Mouse (Mus musculus): ENCODE measurements at regions not wholly inside any gene's neighbourhood (a gene's known extent, or its start where the extent isn't known, plus 50 kb on each side); places are given as distances from the start of the nearest gene placed in this dataset.

GRCm38 (mm10) chr13:38815002-38815707, 145.5 kb downstream of the Slc35b3 start:
- no peaks in the 10 kb centered on the region for H3K9me3 ChIP-seq
- H3K27ac ChIP-seq (replicated peaks) = peak overlapping the region; percentile 23; the same call in 1 of the 2 replicates
- no peak overlapping the region; the same call in 1 of the 2 replicates for H3K9ac ChIP-seq
- 63% methylated on average over 19 of the region's 19 CpGs for WGBS
- peaks cover 8% of the 10 kb centered on the region for H3K4me1 ChIP-seq (replicated peaks)
- ATAC-seq (ENCODE audit: low read depth) = peak; percentile 83
- no peaks in the 10 kb centered on the region for H3K36me3 ChIP-seq
- no peak overlapping the region for H3K4me2 ChIP-seq
- no peaks in the 10 kb centered on the region for H3K27me3 ChIP-seq
- H3K4me3 ChIP-seq = no peak overlapping the region

GRCm38 (mm10) chr13:38798514-38798913, 139.7 kb upstream of the Eef1e1 start:
- Histone ChIP-seq H3K9me3 (no peaks in the 10 kb centered on the region), H3K4me3 (no peak overlapping the region), H3K4me1 (replicated peaks) (no peaks in the 10 kb centered on the region), H3K27ac (replicated peaks) (no peak overlapping the region), H3K36me3 (no peaks in the 10 kb centered on the region), H3K27me3 (peaks cover 4% of the 10 kb centered on the region; the same call in 1 of the 2 replicates), H3K9ac (no peak overlapping the region), H3K4me2 (peak overlapping the region; percentile 31)
- WGBS = 46% methylated on average over 11 of the region's 11 CpGs
- ATAC-seq (ENCODE audit: low read depth) = no peak

GRCm38 (mm10) chr13:38793456-38793855, 134.6 kb upstream of the Eef1e1 start:
- 52% methylated on average over 7 of the region's 7 CpGs for WGBS
- Histone ChIP-seq H3K36me3 (no peaks in the 10 kb centered on the region), H3K27ac (replicated peaks) (no peak overlapping the region), H3K27me3 (no peaks in the 10 kb centered on the region; the same call in 1 of the 2 replicates), H3K4me3 (no peak overlapping the region), H3K9me3 (no peaks in the 10 kb centered on the region), H3K9ac (no peak overlapping the region), H3K4me2 (no peak overlapping the region), H3K4me1 (replicated peaks) (no peaks in the 10 kb centered on the region)
- ATAC-seq (ENCODE audit: low read depth) = no peak

- no peak for ATAC-seq (ENCODE audit: low read depth)
- H3K36me3 ChIP-seq = no peaks in the 10 kb centered on the region
- H3K9me3 ChIP-seq = no peaks in the 10 kb centered on the region
- H3K4me2 ChIP-seq = no peak overlapping the region
- 0 out of 2 replicates have a peak overlapping the region, but pooled peaks have one; percentile 33 for H3K27ac ChIP-seq (replicated peaks)
- H3K4me3 ChIP-seq = no peak overlapping the region
- peaks cover 28% of the 10 kb centered on the region for H3K4me1 ChIP-seq (replicated peaks)
- 53% methylated on average over 6 of the region's 6 CpGs for WGBS
- no peaks in the 10 kb centered on the region for H3K27me3 ChIP-seq
- no peak overlapping the region for H3K9ac ChIP-seq
Observed at GRCm38 (mm10) chr13:38780630-38781010, 121.8 kb upstream of the Eef1e1 start.

GRCm38 (mm10) chr13:38779984-38780629, 121.2 kb upstream of the Eef1e1 start:
- no peak for ATAC-seq (ENCODE audit: low read depth)
- 40% methylated on average over 14 of the region's 14 CpGs for WGBS
- Histone ChIP-seq H3K36me3 (no peaks in the 10 kb centered on the region), H3K4me3 (no peak overlapping the region), H3K4me2 (no peak overlapping the region), H3K9ac (no peak overlapping the region), H3K9me3 (no peaks in the 10 kb centered on the region), H3K27me3 (no peaks in the 10 kb centered on the region), H3K4me1 (replicated peaks) (peaks cover 28% of the 10 kb centered on the region), H3K27ac (replicated peaks) (no peak overlapping the region)

GRCm38 (mm10) chr13:38776546-38776945, 117.7 kb upstream of the Eef1e1 start:
- Histone ChIP-seq H3K4me2 (no peak overlapping the region), H3K9me3 (no peaks in the 10 kb centered on the region), H3K9ac (no peak overlapping the region), H3K4me3 (no peak overlapping the region), H3K27ac (replicated peaks) (no peak overlapping the region), H3K4me1 (replicated peaks) (peaks cover 22% of the 10 kb centered on the region), H3K27me3 (no peaks in the 10 kb centered on the region), H3K36me3 (no peaks in the 10 kb centered on the region)
- no peak for ATAC-seq (ENCODE audit: low read depth)
- WGBS = 85% methylated on average over 3 of the region's 3 CpGs

GRCm38 (mm10) chr13:38772996-38773395, 114.1 kb upstream of the Eef1e1 start:
- H3K4me3 ChIP-seq = no peak overlapping the region
- H3K9ac ChIP-seq = no peak overlapping the region
- 55% methylated on average over 6 of the region's 6 CpGs for WGBS
- ATAC-seq (ENCODE audit: low read depth) = no peak
- no peak overlapping the region for H3K27ac ChIP-seq (replicated peaks)
- no peak overlapping the region for H3K4me2 ChIP-seq
- no peaks in the 10 kb centered on the region for H3K27me3 ChIP-seq
- H3K36me3 ChIP-seq = no peaks in the 10 kb centered on the region
- H3K4me1 ChIP-seq (replicated peaks) = no peaks in the 10 kb centered on the region
- no peaks in the 10 kb centered on the region for H3K9me3 ChIP-seq

GRCm38 (mm10) chr13:38766133-38766532, 107.3 kb upstream of the Eef1e1 start:
- no peak overlapping the region for H3K4me3 ChIP-seq
- H3K36me3 ChIP-seq = no peaks in the 10 kb centered on the region
- no peaks in the 10 kb centered on the region for H3K4me1 ChIP-seq (replicated peaks)
- no peak overlapping the region for H3K27ac ChIP-seq (replicated peaks)
- no peak overlapping the region for H3K9ac ChIP-seq
- ATAC-seq (ENCODE audit: low read depth) = no peak
- no peaks in the 10 kb centered on the region for H3K27me3 ChIP-seq
- H3K9me3 ChIP-seq = no peaks in the 10 kb centered on the region
- no peak overlapping the region for H3K4me2 ChIP-seq
- 43% methylated on average over 4 of the region's 4 CpGs for WGBS

GRCm38 (mm10) chr13:38760261-38760660, 101.4 kb upstream of the Eef1e1 start:
- no peaks in the 10 kb centered on the region for H3K36me3 ChIP-seq
- no peak overlapping the region for H3K27ac ChIP-seq (replicated peaks)
- no peaks in the 10 kb centered on the region; the same call in 1 of the 2 replicates for H3K4me1 ChIP-seq (replicated peaks)
- no peak overlapping the region for H3K4me2 ChIP-seq
- H3K27me3 ChIP-seq = no peaks in the 10 kb centered on the region
- H3K9me3 ChIP-seq = no peaks in the 10 kb centered on the region
- H3K9ac ChIP-seq = no peak overlapping the region
- no peak overlapping the region for H3K4me3 ChIP-seq
- no peak for ATAC-seq (ENCODE audit: low read depth)
- WGBS = over 99% methylated on average over 3 of the region's 3 CpGs

GRCm38 (mm10) chr13:38756629-38757227, 97.9 kb upstream of the Eef1e1 start:
- Histone ChIP-seq H3K4me1 (replicated peaks) (no peaks in the 10 kb centered on the region; the same call in 1 of the 2 replicates), H3K4me2 (no peak overlapping the region), H3K27ac (replicated peaks) (0 out of 2 replicates have a peak overlapping the region, but pooled peaks have one; percentile 0), H3K4me3 (no peak overlapping the region), H3K9ac (no peak overlapping the region), H3K9me3 (no peaks in the 10 kb centered on the region; the same call in 1 of the 2 replicates), H3K27me3 (no peaks in the 10 kb centered on the region), H3K36me3 (no peaks in the 10 kb centered on the region)
- peak; percentile 86 for ATAC-seq (ENCODE audit: low read depth)
- WGBS = 62% methylated on average over 11 of the region's 11 CpGs

GRCm38 (mm10) chr13:38753722-38754121, 94.9 kb upstream of the Eef1e1 start:
- no peaks in the 10 kb centered on the region; the same call in 1 of the 2 replicates for H3K9me3 ChIP-seq
- no peaks in the 10 kb centered on the region for H3K27me3 ChIP-seq
- no peak overlapping the region for H3K9ac ChIP-seq
- H3K4me1 ChIP-seq (replicated peaks) = no peaks in the 10 kb centered on the region; the same call in 1 of the 2 replicates
- no peak overlapping the region for H3K27ac ChIP-seq (replicated peaks)
- no peak overlapping the region for H3K4me3 ChIP-seq
- no peaks in the 10 kb centered on the region for H3K36me3 ChIP-seq
- WGBS = 88% methylated on average over 4 of the region's 4 CpGs
- no peak overlapping the region for H3K4me2 ChIP-seq
- no peak for ATAC-seq (ENCODE audit: low read depth)

- no peak for ATAC-seq (ENCODE audit: low read depth)
- Histone ChIP-seq H3K4me1 (replicated peaks) (no peaks in the 10 kb centered on the region; the same call in 1 of the 2 replicates), H3K27me3 (no peaks in the 10 kb centered on the region), H3K9me3 (no peaks in the 10 kb centered on the region; the same call in 1 of the 2 replicates), H3K36me3 (no peaks in the 10 kb centered on the region), H3K9ac (no peak overlapping the region), H3K4me2 (no peak overlapping the region), H3K27ac (replicated peaks) (no peak overlapping the region), H3K4me3 (no peak overlapping the region)
- 92% methylated on average over 1 of the region's 1 CpGs for WGBS
Observed at GRCm38 (mm10) chr13:38751876-38752275, 93.0 kb upstream of the Eef1e1 start.
